Mouse (Mus musculus): ENCODE results near the gene Twf1. TPM values are rescaled to one million over a fixed set of nuclear protein-coding genes. Genes with fewer than 3 reads are reported as not detected.

The Twf1 gene
- polyA plus RNA-seq, 1 experiment from 2014 or later: 124 TPM

GRCm38 (mm10) chr15:94535521-94535920 lies 54.2 kb downstream of the Twf1 start:
- Histone ChIP-seq H3K27ac (no peak overlapping the region), H3K9me3 (no peaks in the 10 kb centered on the region), H3K4me2 (replicated peaks) (no peak overlapping the region), H3K9ac (no peak overlapping the region), H3K36me3 (no peaks in the 10 kb centered on the region), H3K27me3 (replicated peaks) (no peaks in the 10 kb centered on the region), H3K4me3 (replicated peaks) (no peak overlapping the region), H3K4me1 (replicated peaks) (no peaks in the 10 kb centered on the region)
- no peak for ATAC-seq
- WGBS: 92% methylated on average over 7 of the region's 7 CpGs

GRCm38 (mm10) chr15:94532956-94533355 lies 56.7 kb downstream of the Twf1 start:
- Histone ChIP-seq H3K9ac (no peak overlapping the region), H3K4me3 (replicated peaks) (no peak overlapping the region), H3K9me3 (no peaks in the 10 kb centered on the region), H3K27me3 (replicated peaks) (no peaks in the 10 kb centered on the region), H3K4me2 (replicated peaks) (no peak overlapping the region), H3K27ac (no peak overlapping the region), H3K4me1 (replicated peaks) (no peaks in the 10 kb centered on the region), H3K36me3 (no peaks in the 10 kb centered on the region)
- ATAC-seq: no peak
- WGBS: 81% methylated on average over 6 of the region's 6 CpGs

GRCm38 (mm10) chr15:94532306-94532705 lies 57.4 kb downstream of the Twf1 start:
- Histone ChIP-seq H3K27me3 (replicated peaks) (no peaks in the 10 kb centered on the region), H3K27ac (no peak overlapping the region), H3K4me1 (replicated peaks) (no peaks in the 10 kb centered on the region), H3K4me3 (replicated peaks) (no peak overlapping the region), H3K36me3 (no peaks in the 10 kb centered on the region), H3K9ac (no peak overlapping the region), H3K4me2 (replicated peaks) (no peak overlapping the region), H3K9me3 (no peaks in the 10 kb centered on the region)
- no peak for ATAC-seq
- WGBS: 64% methylated on average over 5 of the region's 5 CpGs

GRCm38 (mm10) chr15:94530519-94530918 lies 59.2 kb downstream of the Twf1 start:
- no peak overlapping the region for H3K4me2 ChIP-seq (replicated peaks)
- no peak overlapping the region for H3K9ac ChIP-seq
- H3K9me3 ChIP-seq: no peaks in the 10 kb centered on the region
- no peak overlapping the region for H3K27ac ChIP-seq
- no peaks in the 10 kb centered on the region for H3K36me3 ChIP-seq
- 73% methylated on average over 3 of the region's 3 CpGs for WGBS
- no peaks in the 10 kb centered on the region for H3K27me3 ChIP-seq (replicated peaks)
- H3K4me3 ChIP-seq (replicated peaks): no peak overlapping the region
- H3K4me1 ChIP-seq (replicated peaks): no peaks in the 10 kb centered on the region
- no peak for ATAC-seq

Other genes starting within 250 kb of the Twf1 start
- 2.2 and 2.5 TPM in 2 replicates for gene Adamts20, start 124.5 kb downstream of the Twf1 start, polyA plus RNA-seq (2015; fragmentation: Nextera tagmentation; extraction: Ambion mirVana)
- 8.4 and 9.8 TPM in 2 replicates for gene Pus7l, start 46.3 kb downstream of the Twf1 start, polyA plus RNA-seq (2015; fragmentation: Nextera tagmentation; extraction: Ambion mirVana)
- 14.8 and 16.3 TPM in 2 replicates for gene Irak4, start 46.2 kb downstream of the Twf1 start, polyA plus RNA-seq (2015; fragmentation: Nextera tagmentation; extraction: Ambion mirVana)
- gene Tmem117, start 39.3 kb upstream of the Twf1 start, polyA plus RNA-seq (2015; fragmentation: Nextera tagmentation; extraction: Ambion mirVana): 2.5 and 2.6 TPM in 2 replicates